8 mouse cellular contexts compared by ENCODE assay signal in genomic region chr14:74945266-74946215, GRCm38 (mm10). TPM values are rescaled to one million over a fixed set of nuclear protein-coding genes. Genes with fewer than 3 reads are reported as not detected.
DNase-seq lines count a peak whose midpoint lies in the region; ATAC-seq and TF ChIP-seq lines count a peak whose summit lies in the region.

No protein-coding gene starts in this region.

- TF ChIP-seq POLR2A in heart, adult 2 months (IDR thresholded peaks at IDR 0.05; ENCODE audit: insufficient read depth, low read depth, low read length) = no peak
- no peak for TF ChIP-seq POLR2A in MEL (IDR thresholded peaks at IDR 0.05; ENCODE audit: control insufficient read depth in 1 of 2, insufficient read depth in 1 of 2, low read depth in 1 of 2, low read length in 2 of 2, poor library complexity in 1 of 2)

- H3K36me3 ChIP-seq in heart, adult 2 months (ENCODE audit: control insufficient read depth, insufficient read depth, low read length) = peaks cover 12% of the 10 kb centered on the region
- peaks cover 0 to 4% of the 10 kb centered on the region in 2 experiments; a peak in 1 of 4 replicates for H3K36me3 ChIP-seq in MEL (ENCODE audit: control insufficient read depth in 1 of 2, insufficient read depth in 2 of 2, low read length in 2 of 2)
- H3K36me3 ChIP-seq in hindbrain, embryonic 12.5 days = peaks cover 3% of the 10 kb centered on the region; the same call in 1 of the 2 replicates
- no peaks in the 10 kb centered on the region for H3K36me3 ChIP-seq in midbrain, embryonic 11.5 days (ENCODE audit: control insufficient read depth, insufficient read depth, low read length)

- DNase-seq in heart, adult 2 months = peak in 1 of 2 experiments; percentile 20
- no peak for DNase-seq in heart, adult 9 months (ENCODE audit: low spot score in 2 of 2)
- DNase-seq in MEL (ENCODE audit: low read depth, low spot score) (no peak), MN1 (ENCODE audit: low spot score) (no peak)
- DNase-seq in midbrain, embryonic 11.5 days (ENCODE audit: low spot score, missing footprints) = peak; percentile 83
- no peak for DNase-seq in gastrocnemius, adult 18-20 months (ENCODE audit: low spot score)
- no peak for DNase-seq in adrenal gland, postnatal 25 days

- peaks cover 29% of the 10 kb centered on the region for H3K4me1 ChIP-seq in heart, adult 2 months (ENCODE audit: control insufficient read depth, insufficient read depth, low read length)
- H3K4me1 ChIP-seq in MEL (ENCODE audit: control insufficient read depth in 1 of 2, insufficient read depth in 2 of 2, low read length in 2 of 2) = peaks cover 5 to 12% of the 10 kb centered on the region in 2 experiments; a peak in 2 of 4 replicates
- peaks cover 18% of the 10 kb centered on the region for H3K4me1 ChIP-seq in hindbrain, embryonic 12.5 days
- peaks cover 4% of the 10 kb centered on the region; the same call in 1 of the 2 replicates for H3K4me1 ChIP-seq in midbrain, embryonic 11.5 days (ENCODE audit: control insufficient read depth, insufficient read depth, low read length)

- H3K4me3 ChIP-seq in heart, adult 2 months = peak overlapping the region; percentile 99
- H3K4me3 ChIP-seq in MEL (ENCODE audit: control insufficient read depth in 1 of 2, insufficient read depth in 1 of 2, low read depth in 2 of 2, low read length in 2 of 2) = peak overlapping the region in 1 of 2 experiments; percentile 98; a peak in 2 of 4 replicates
- peak overlapping the region; percentile 82 for H3K4me3 ChIP-seq in hindbrain, embryonic 12.5 days
- H3K4me3 ChIP-seq in midbrain, embryonic 11.5 days (ENCODE audit: low read depth, low read length) = 0 out of 2 replicates have a peak overlapping the region, but pooled peaks have one; percentile 58

- no peak for ATAC-seq in hindbrain, embryonic 12.5 days (ENCODE audit: low FRiP score)
- ATAC-seq in midbrain, embryonic 11.5 days (ENCODE audit: low FRiP score) = no peak

- intact Hi-C loops in heart, adult 2 months (cut with DNase I) = loop anchor here (2.0 to 5.0 kb wide), 2 partner anchors 43 to 78 kb away; no protein-coding TSS in a partner anchor

- peak overlapping the region; percentile 67 for H3K4me2 ChIP-seq in hindbrain, embryonic 12.5 days (replicated peaks)
- peak overlapping the region; percentile 55 for H3K4me2 ChIP-seq in midbrain, embryonic 11.5 days

- no peaks in the 10 kb centered on the region for H3K27me3 ChIP-seq in heart, adult 2 months (ENCODE audit: control insufficient read depth, insufficient read depth, low read length)
- no peaks in the 10 kb centered on the region for H3K27me3 ChIP-seq in MEL (ENCODE audit: control insufficient read depth in 1 of 2, insufficient read depth in 2 of 2, low read length in 2 of 2)
- no peaks in the 10 kb centered on the region for H3K27me3 ChIP-seq in hindbrain, embryonic 12.5 days
- H3K27me3 ChIP-seq in midbrain, embryonic 11.5 days (ENCODE audit: control insufficient read depth, insufficient read depth, low read length) = no peaks in the 10 kb centered on the region

- H3K27ac ChIP-seq in heart, adult 2 months = peak overlapping the region; percentile 96
- H3K27ac ChIP-seq in MEL (ENCODE audit: control insufficient read depth, low read depth, low read length) = no peak overlapping the region
- H3K27ac ChIP-seq in hindbrain, embryonic 12.5 days = no peak overlapping the region
- no peak overlapping the region for H3K27ac ChIP-seq in midbrain, embryonic 11.5 days (ENCODE audit: low read depth, low read length)

- WGBS in heart, adult 2 months = 29% methylated on average over 11 of the region's 11 CpGs
- WGBS in hindbrain, embryonic 12.5 days = 86% methylated on average over 11 of the region's 11 CpGs
- WGBS in midbrain, embryonic 11.5 days = 86% methylated on average over 11 of the region's 11 CpGs

- TF ChIP-seq RAD21 in MEL (IDR thresholded peaks at IDR 0.05; ENCODE audit: low read depth, low read length) = no peak

- TF ChIP-seq EP300 in heart, adult 2 months (IDR thresholded peaks at IDR 0.05; ENCODE audit: insufficient read depth, low read depth, low read length) = no peak
- no peak for TF ChIP-seq EP300 in MEL (IDR thresholded peaks at IDR 0.05; ENCODE audit: low read depth in 1 of 2, low read length in 2 of 2)

- no peaks in the 10 kb centered on the region for H3K9me3 ChIP-seq in MEL (replicated peaks; ENCODE audit: insufficient read depth, low read length)
- H3K9me3 ChIP-seq in hindbrain, embryonic 12.5 days (replicated peaks) = no peaks in the 10 kb centered on the region
- no peaks in the 10 kb centered on the region for H3K9me3 ChIP-seq in midbrain, embryonic 11.5 days (ENCODE audit: control insufficient read depth, low read length)

- peak overlapping the region; percentile 55; the same call in 1 of the 2 replicates for H3K9ac ChIP-seq in heart, adult 2 months (ENCODE audit: low read depth, low read length)
- peak overlapping the region; percentile 95 for H3K9ac ChIP-seq in MEL (ENCODE audit: control insufficient read depth, low read depth, low read length, poor library complexity, severe bottlenecking)
- no peak overlapping the region for H3K9ac ChIP-seq in hindbrain, embryonic 12.5 days
- no peak overlapping the region for H3K9ac ChIP-seq in midbrain, embryonic 11.5 days (ENCODE audit: low read length)

- no peak for TF ChIP-seq CTCF in heart, adult 2 months (IDR thresholded peaks at IDR 0.05)
- no peak for TF ChIP-seq CTCF in MEL (IDR thresholded peaks at IDR 0.05 in 2 of 3, conservative IDR thresholded peaks at IDR 0.05 in 1 of 3; ENCODE audit: control insufficient read depth in 1 of 3, insufficient read depth in 1 of 3, low read depth in 2 of 3, low read length in 3 of 3, poor library complexity in 1 of 3, severe bottlenecking in 1 of 3)

- peaks cover 4% of the 10 kb centered on the region; the same call in 1 of the 2 replicates for H3K79me2 ChIP-seq in heart, adult 2 months (replicated peaks; ENCODE audit: control insufficient read depth, insufficient read depth, low read length)
- H3K79me2 ChIP-seq in MEL (ENCODE audit: control insufficient read depth, insufficient read depth, low read length, poor library complexity) = peaks cover 21% of the 10 kb centered on the region

TF ChIP-seq in MEL, 35 proteins besides CTCF, POLR2A, EP300 and RAD21:
- TF ChIP-seq USF2 (IDR thresholded peaks at IDR 0.05; ENCODE audit: borderline replicate concordance in 1 of 2, insufficient read depth in 1 of 2, low read depth in 1 of 2, low read length in 2 of 2) = no peak
- TF ChIP-seq ZMIZ1 (IDR thresholded peaks at IDR 0.05; ENCODE audit: low read depth, low read length) = no peak
- TF ChIP-seq GABPA (IDR thresholded peaks at IDR 0.05; ENCODE audit: low read depth, low read length) = no peak
- no peak for TF ChIP-seq TBP (IDR thresholded peaks at IDR 0.05; ENCODE audit: low read depth, low read length)

RNA-seq across cellular contexts. Expression of gene Lrch1, which starts 2.1 kb away (rescaled TPM):
- total RNA-seq in heart, adult 2 months (2021) = 10 to 100 TPM; 14.8 to 17.1 TPM
- polyA plus RNA-seq in heart, adult 2 months (2012; rRNA removed) = 7.5 and 10.7 TPM in 2 replicates
- 2.8 and 3.3 TPM in 2 replicates for total RNA-seq in MEL (2012; rRNA removed)
- polyA plus RNA-seq in MEL (2012; ENCODE audit: insufficient read depth in 1 of 2, insufficient read length in 2 of 2, low read depth in 1 of 2, low replicate concordance in 2 of 2, missing spikeins in 1 of 2) = 1 to 10 TPM in 1 of 2 experiments, not detected in 1; 6.1 TPM
- 13.3 and 23.4 TPM in 2 replicates for polyA plus RNA-seq in hindbrain, embryonic 12.5 days (2016; fragmentation: Nextera tagmentation; extraction: Ambion mirVana)
- 5.8 and 6.7 TPM in 2 replicates for polyA plus RNA-seq in midbrain, embryonic 11.5 days (2014; fragmentation: Nextera tagmentation; extraction: Ambion mirVana)
- total RNA-seq in gastrocnemius, adult 18-20 months (2021) = 1 to 10 TPM; 2.5 to 3.0 TPM
- 11.7 and 20.5 TPM in 2 replicates for total RNA-seq in adrenal gland, postnatal 25 days (2021)

Comparison
In these comparisons a context has a peak if more than half of its experiments do, and no peak if none do; other contexts are left out.
1. H3K9ac ChIP-seq: peak in heart, adult 2 months (single experiment) and MEL (single experiment); none in hindbrain, embryonic 12.5 days (single experiment) and midbrain, embryonic 11.5 days (single experiment).